Mouse (Mus musculus): ENCODE results near the gene Sprr4. TPM values are rescaled to one million over a fixed set of nuclear protein-coding genes. Genes with fewer than 3 reads are reported as not detected.
"Not testable (repeated sequence)": the region's sequence is repeated elsewhere in the genome, so short reads cannot be mapped to it uniquely, and the experiment has no call there.

The Sprr4 gene
- polyA plus RNA-seq (2016; fragmentation: Nextera tagmentation; extraction: Ambion mirVana), result not detected in 2 replicates

GRCm38 (mm10) chr3:92500393-92500792 is at the start of gene Sprr4:
Gene Sprr4 (minus strand): TSS chr3:92500493.
- no peak within 1 kb of the TSS for H3K27ac ChIP-seq

GRCm38 (mm10) chr3:92534411-92534810 is 34.1 kb upstream of the Sprr4 start, which contains the start of gene 2310046K23Rik:
Gene 2310046K23Rik (minus strand): TSS chr3:92534511.
- no peak within 1 kb of the TSS for H3K4me3 ChIP-seq (replicated peaks)
- ATAC-seq (ENCODE audit: insufficient number of reproducible peaks, insufficient read depth, low FRiP score, low TSS enrichment, low read depth), result no peak
- H3K27me3 ChIP-seq, result no peaks in the 10 kb centered on the region
- no peaks in the 10 kb centered on the region for H3K36me3 ChIP-seq
- H3K4me2 ChIP-seq, result no peak within 1 kb of the TSS
- no peaks in the 10 kb centered on the region for H3K4me1 ChIP-seq (replicated peaks)
- H3K9ac ChIP-seq (replicated peaks), result no peak within 1 kb of the TSS
- no peak within 1 kb of the TSS for H3K27ac ChIP-seq
- no peaks in the 10 kb centered on the region for H3K9me3 ChIP-seq
- WGBS, result 91% methylated on average over 3 of the region's 3 CpGs

More at GRCm38 (mm10) chr3:92500393-92500792, at the start of gene Sprr4:
- Histone ChIP-seq H3K27me3 (no peaks in the 10 kb centered on the region), H3K9me3 (no peaks in the 10 kb centered on the region), H3K4me3 (replicated peaks) (no peak within 1 kb of the TSS), H3K9ac (replicated peaks) (no peak within 1 kb of the TSS), H3K36me3 (no peaks in the 10 kb centered on the region), H3K4me2 (no peak within 1 kb of the TSS), H3K4me1 (replicated peaks) (no peaks in the 10 kb centered on the region)
- WGBS, result 94% methylated on average over 1 of the region's 1 CpGs
- no peak for ATAC-seq (ENCODE audit: insufficient number of reproducible peaks, insufficient read depth, low FRiP score, low TSS enrichment, low read depth)

- no peak overlapping the region for H3K27ac ChIP-seq
- no peaks in the 10 kb centered on the region for H3K36me3 ChIP-seq
- no peak overlapping the region for H3K4me3 ChIP-seq (replicated peaks)
- no peak overlapping the region for H3K4me2 ChIP-seq
- no peak overlapping the region for H3K9ac ChIP-seq (replicated peaks)
- no peaks in the 10 kb centered on the region for H3K4me1 ChIP-seq (replicated peaks)
- 0 out of 2 replicates have a peak, but pooled peaks cover 3% of the 10 kb centered on the region for H3K9me3 ChIP-seq
- H3K27me3 ChIP-seq, result no peaks in the 10 kb centered on the region
- no peak for ATAC-seq (ENCODE audit: insufficient number of reproducible peaks, insufficient read depth, low FRiP score, low TSS enrichment, low read depth)
Measured at GRCm38 (mm10) chr3:92512325-92512724, 12.0 kb upstream of the Sprr4 start.

- Histone ChIP-seq H3K4me1 (replicated peaks) (no peaks in the 10 kb centered on the region), H3K9ac (replicated peaks) (no peak overlapping the region), H3K27me3 (no peaks in the 10 kb centered on the region), H3K4me3 (replicated peaks) (no peak overlapping the region), H3K9me3 (0 out of 2 replicates have a peak, but pooled peaks cover 3% of the 10 kb centered on the region), H3K4me2 (no peak overlapping the region), H3K36me3 (no peaks in the 10 kb centered on the region), H3K27ac (no peak overlapping the region)
- 0 out of 2 replicates have a peak, but pooled peaks have one; percentile 47 for ATAC-seq (ENCODE audit: insufficient number of reproducible peaks, insufficient read depth, low FRiP score, low TSS enrichment, low read depth)
Measured at GRCm38 (mm10) chr3:92510786-92511185, 10.5 kb upstream of the Sprr4 start.

- H3K27me3 ChIP-seq, result no peaks in the 10 kb centered on the region
- H3K4me3 ChIP-seq (replicated peaks), result no peak overlapping the region
- H3K4me2 ChIP-seq, result no peak overlapping the region
- H3K4me1 ChIP-seq (replicated peaks), result no peaks in the 10 kb centered on the region
- no peak overlapping the region for H3K9ac ChIP-seq (replicated peaks)
- H3K9me3 ChIP-seq, result 0 out of 2 replicates have a peak, but pooled peaks cover 3% of the 10 kb centered on the region
- no peak for ATAC-seq (ENCODE audit: insufficient number of reproducible peaks, insufficient read depth, low FRiP score, low TSS enrichment, low read depth)
- no peaks in the 10 kb centered on the region for H3K36me3 ChIP-seq
- 88% methylated on average over 1 of the region's 1 CpGs for WGBS
- no peak overlapping the region for H3K27ac ChIP-seq
Measured at GRCm38 (mm10) chr3:92508185-92508584, 7.9 kb upstream of the Sprr4 start.

- no peaks in the 10 kb centered on the region for H3K27me3 ChIP-seq
- H3K4me1 ChIP-seq (replicated peaks), result no peaks in the 10 kb centered on the region
- H3K4me3 ChIP-seq (replicated peaks), result no peak overlapping the region
- 0 out of 2 replicates have a peak, but pooled peaks cover 3% of the 10 kb centered on the region for H3K9me3 ChIP-seq
- H3K9ac ChIP-seq (replicated peaks), result no peak overlapping the region
- no peak overlapping the region for H3K4me2 ChIP-seq
- H3K36me3 ChIP-seq, result no peaks in the 10 kb centered on the region
- H3K27ac ChIP-seq, result no peak overlapping the region
- no peak for ATAC-seq (ENCODE audit: insufficient number of reproducible peaks, insufficient read depth, low FRiP score, low TSS enrichment, low read depth)
Measured at GRCm38 (mm10) chr3:92503528-92503927, 3.2 kb upstream of the Sprr4 start.

GRCm38 (mm10) chr3:92490262-92490661 is 10.0 kb downstream of the Sprr4 start:
- not testable (repeated sequence) for H3K27ac ChIP-seq; ATAC-seq (ENCODE audit: insufficient number of reproducible peaks, insufficient read depth, low FRiP score, low TSS enrichment, low read depth); H3K9ac ChIP-seq (replicated peaks); H3K4me1 ChIP-seq (replicated peaks); H3K9me3 ChIP-seq; H3K4me2 ChIP-seq; H3K27me3 ChIP-seq; H3K4me3 ChIP-seq (replicated peaks); H3K36me3 ChIP-seq

- H3K27me3 ChIP-seq, result no peaks in the 10 kb centered on the region
- H3K4me1 ChIP-seq (replicated peaks), result no peaks in the 10 kb centered on the region
- H3K4me3 ChIP-seq (replicated peaks), result no peak overlapping the region
- H3K36me3 ChIP-seq, result no peaks in the 10 kb centered on the region
- H3K9me3 ChIP-seq, result no peaks in the 10 kb centered on the region
- no peak overlapping the region for H3K9ac ChIP-seq (replicated peaks)
- no peak overlapping the region for H3K4me2 ChIP-seq
- WGBS, result 39% methylated on average over 1 of the region's 1 CpGs
- no peak for ATAC-seq (ENCODE audit: insufficient number of reproducible peaks, insufficient read depth, low FRiP score, low TSS enrichment, low read depth)
- H3K27ac ChIP-seq, result no peak overlapping the region
Measured at GRCm38 (mm10) chr3:92486307-92486706, 14.0 kb downstream of the Sprr4 start.

- H3K9me3 ChIP-seq, result no peaks in the 10 kb centered on the region
- no peak for ATAC-seq (ENCODE audit: insufficient number of reproducible peaks, insufficient read depth, low FRiP score, low TSS enrichment, low read depth)
- no peak within 1 kb of the TSS for H3K4me2 ChIP-seq
- H3K27me3 ChIP-seq, result no peaks in the 10 kb centered on the region
- no peaks in the 10 kb centered on the region for H3K36me3 ChIP-seq
- H3K9ac ChIP-seq (replicated peaks), result no peak within 1 kb of the TSS
- H3K4me3 ChIP-seq (replicated peaks), result no peak within 1 kb of the TSS
- H3K27ac ChIP-seq, result no peak within 1 kb of the TSS
- H3K4me1 ChIP-seq (replicated peaks), result no peaks in the 10 kb centered on the region
Measured at GRCm38 (mm10) chr3:92485863-92486262, 14.4 kb downstream of the Sprr4 start, which contains the start of gene Sprr1a. Gene Sprr1a (minus strand): TSS chr3:92485895.

- H3K27ac ChIP-seq; H3K4me1 ChIP-seq (replicated peaks); H3K9me3 ChIP-seq; H3K27me3 ChIP-seq; H3K36me3 ChIP-seq; ATAC-seq (ENCODE audit: insufficient number of reproducible peaks, insufficient read depth, low FRiP score, low TSS enrichment, low read depth); H3K4me3 ChIP-seq (replicated peaks); H3K9ac ChIP-seq (replicated peaks); H3K4me2 ChIP-seq: not testable (repeated sequence)
Measured at GRCm38 (mm10) chr3:92481249-92481648, 19.0 kb downstream of the Sprr4 start.

- 86% methylated on average over 2 of the region's 2 CpGs for WGBS
Measured at GRCm38 (mm10) chr3:92470111-92470510, 30.2 kb downstream of the Sprr4 start.

GRCm38 (mm10) chr3:92467424-92467823 is 32.9 kb downstream of the Sprr4 start:
- no peaks in the 10 kb centered on the region for H3K4me1 ChIP-seq (replicated peaks)
- no peaks in the 10 kb centered on the region for H3K27me3 ChIP-seq
- no peak overlapping the region for H3K9ac ChIP-seq (replicated peaks)
- no peak for ATAC-seq (ENCODE audit: insufficient number of reproducible peaks, insufficient read depth, low FRiP score, low TSS enrichment, low read depth)
- H3K36me3 ChIP-seq, result no peaks in the 10 kb centered on the region
- H3K27ac ChIP-seq, result no peak overlapping the region
- H3K4me2 ChIP-seq, result no peak overlapping the region
- H3K4me3 ChIP-seq (replicated peaks), result no peak overlapping the region
- H3K9me3 ChIP-seq, result no peaks in the 10 kb centered on the region

More at GRCm38 (mm10) chr3:92470111-92470510, 30.2 kb downstream of the Sprr4 start:
- Histone ChIP-seq H3K4me3 (replicated peaks) (no peak overlapping the region), H3K36me3 (no peaks in the 10 kb centered on the region), H3K27ac (no peak overlapping the region), H3K4me2 (no peak overlapping the region), H3K4me1 (replicated peaks) (no peaks in the 10 kb centered on the region), H3K9me3 (no peaks in the 10 kb centered on the region), H3K9ac (replicated peaks) (no peak overlapping the region), H3K27me3 (no peaks in the 10 kb centered on the region)
- ATAC-seq (ENCODE audit: insufficient number of reproducible peaks, insufficient read depth, low FRiP score, low TSS enrichment, low read depth), result no peak

Data from limb, embryonic 12.5 days (tissue).